Mouse (Mus musculus): ENCODE results near the gene Prpf4.

The Prpf4 gene

GRCm38 (mm10) chr4:62408601-62409282 is at the start of gene Prpf4, which contains the start of gene Cdc26:
Prpf4 (plus strand) TSS chr4:62408797.
Cdc26 (minus strand) TSS chr4:62408642.
- in situ Hi-C loops (cut with MboI, MseI): loop anchor here (5.0 to 10.0 kb wide), 2 partner anchors 46 to 64 kb away; partner anchors contain the start of genes Fkbp15 and Slc31a1

GRCm38 (mm10) chr4:62359256-62359775 is 49.3 kb upstream of the Prpf4 start:
- in situ Hi-C loops (cut with MboI, MseI): no loop called here

- in situ Hi-C loops (cut with MboI, MseI): loop anchor here (5.0 kb wide), 1 partner anchor 47 kb away; the partner anchor contains the start of genes Cdc26 and Prpf4
Measured at GRCm38 (mm10) chr4:62360088-62360804, 48.4 kb upstream of the Prpf4 start, which contains the start of the genes Fkbp15 and Slc31a1. Fkbp15 (minus strand) TSS chr4:62360548. Slc31a1 (plus strand) TSS chr4:62360727.

- in situ Hi-C loops (cut with MboI, MseI): loop anchor here (5.0 kb wide), 1 partner anchor 46 kb away; the partner anchor contains the start of genes Cdc26 and Prpf4
Measured at GRCm38 (mm10) chr4:62360805-62361455, 47.7 kb upstream of the Prpf4 start.

GRCm38 (mm10) chr4:62361571-62361970 is 47.0 kb upstream of the Prpf4 start:
- in situ Hi-C loops (cut with MboI, MseI): loop anchor here (5.0 kb wide), 1 partner anchor 46 kb away; the partner anchor contains the start of genes Cdc26 and Prpf4

GRCm38 (mm10) chr4:62361997-62362396 is 46.6 kb upstream of the Prpf4 start:
- in situ Hi-C loops (cut with MboI, MseI): loop anchor here (5.0 kb wide), 1 partner anchor 45 kb away; the partner anchor contains the start of genes Cdc26 and Prpf4

GRCm38 (mm10) chr4:62362437-62362836 is 46.2 kb upstream of the Prpf4 start:
- in situ Hi-C loops (cut with MboI, MseI): loop anchor here (5.0 kb wide), 1 partner anchor 45 kb away; the partner anchor contains the start of genes Cdc26 and Prpf4

- in situ Hi-C loops (cut with MboI, MseI): loop anchor here (5.0 kb wide), 1 partner anchor 43 kb away; the partner anchor contains the start of genes Cdc26 and Prpf4
Measured at GRCm38 (mm10) chr4:62364299-62364698, 44.3 kb upstream of the Prpf4 start.

- in situ Hi-C loops (cut with MboI, MseI): no loop called here
Measured at GRCm38 (mm10) chr4:62366291-62366690, 42.3 kb upstream of the Prpf4 start.

GRCm38 (mm10) chr4:62367586-62367985 is 41.0 kb upstream of the Prpf4 start:
- in situ Hi-C loops (cut with MboI, MseI): no loop called here

- in situ Hi-C loops (cut with MboI, MseI): no loop called here
Measured at GRCm38 (mm10) chr4:62369091-62369490, 39.5 kb upstream of the Prpf4 start.

- in situ Hi-C loops (cut with MboI, MseI): no loop called here
Measured at GRCm38 (mm10) chr4:62372410-62372809, 36.2 kb upstream of the Prpf4 start.

GRCm38 (mm10) chr4:62372818-62373520 is 35.6 kb upstream of the Prpf4 start:
- in situ Hi-C loops (cut with MboI, MseI): no loop called here

GRCm38 (mm10) chr4:62373668-62374067 is 34.9 kb upstream of the Prpf4 start:
- in situ Hi-C loops (cut with MboI, MseI): no loop called here

- in situ Hi-C loops (cut with MboI, MseI): no loop called here
Measured at GRCm38 (mm10) chr4:62374342-62374741, 34.3 kb upstream of the Prpf4 start.

GRCm38 (mm10) chr4:62376123-62376522 is 32.5 kb upstream of the Prpf4 start:
- in situ Hi-C loops (cut with MboI, MseI): no loop called here

GRCm38 (mm10) chr4:62379724-62380381 is 28.7 kb upstream of the Prpf4 start:
- in situ Hi-C loops (cut with MboI, MseI): no loop called here

- in situ Hi-C loops (cut with MboI, MseI): no loop called here
Measured at GRCm38 (mm10) chr4:62383207-62383606, 25.4 kb upstream of the Prpf4 start.

GRCm38 (mm10) chr4:62383752-62384151 is 24.8 kb upstream of the Prpf4 start:
- in situ Hi-C loops (cut with MboI, MseI): no loop called here

- in situ Hi-C loops (cut with MboI, MseI): no loop called here
Measured at GRCm38 (mm10) chr4:62384159-62384558, 24.4 kb upstream of the Prpf4 start.
